Mouse (Mus musculus) left cerebral cortex, adult 18-20 months (tissue): ENCODE data around the gene Rabep2. TPM values are rescaled to one million over a fixed set of nuclear protein-coding genes. Genes with fewer than 3 reads are reported as not detected.

Experiments used
- DNase-seq, 2 experiments: peaks; one replicate each; pipeline ENCODE4 v3.0.0; 2021 to 2022; ENCODE audit warnings: low spot score in 2 of 2, mixed read lengths in 1 of 2
- total RNA-seq, 2 experiments: library from RNA; stranded (reverse); gene quantifications; 2 replicates each; pipeline ENCODE4 v1.2.3; 2021

Gene Rabep2
- total RNA-seq, 2 experiments from 2014 or later, result 14.0 to 14.6 TPM

GRCm38 (mm10) chr7:126491005-126491404, 62.4 kb downstream of the Rabep2 start:
- no peak for DNase-seq

- DNase-seq, result no peak
Measured at GRCm38 (mm10) chr7:126491973-126492372, 63.4 kb downstream of the Rabep2 start.

- DNase-seq, result no peak
Measured at GRCm38 (mm10) chr7:126494120-126494519, 65.6 kb downstream of the Rabep2 start.

GRCm38 (mm10) chr7:126496475-126496874, 67.9 kb downstream of the Rabep2 start:
- no peak for DNase-seq

GRCm38 (mm10) chr7:126497966-126498365, 69.4 kb downstream of the Rabep2 start:
- no peak for DNase-seq

Other genes with a start within 250 kb of the Rabep2 start
- gene Xpo6, start 228.3 kb upstream of the Rabep2 start, total RNA-seq, result 10 to 100 TPM; 94.3 to 95.0 TPM
- gene Sbk1, start 156.1 kb upstream of the Rabep2 start, total RNA-seq, result 10 to 100 TPM; 77.0 to 77.5 TPM
- 1 to 10 TPM; 1.5 to 1.7 TPM for gene Lat, start 59.2 kb upstream of the Rabep2 start, total RNA-seq
- 10 to 100 TPM; 84.7 to 85.3 TPM for gene Spns1, start 51.3 kb upstream of the Rabep2 start, total RNA-seq
- gene Nfatc2ip, start 32.0 kb upstream of the Rabep2 start, total RNA-seq, result 1 to 10 TPM; 4.5 to 5.8 TPM
- gene Cd19, start 13.9 kb upstream of the Rabep2 start, total RNA-seq, result not detected
- gene Atp2a1, start 34.3 kb downstream of the Rabep2 start, total RNA-seq, result under 1 TPM; 0.12 to 0.49 TPM
- 10 to 100 TPM; 73.1 to 76.3 TPM for gene Sh2b1, start 46.7 kb downstream of the Rabep2 start, total RNA-seq
- gene Tufm, start 58.6 kb downstream of the Rabep2 start, total RNA-seq, result 10 to 100 TPM; 90.5 to 94.1 TPM
- gene Atxn2l, start 74.7 kb downstream of the Rabep2 start, total RNA-seq, result 100 to 1,000 TPM; 110 to 115 TPM
- gene Eif3c, start 137.7 kb downstream of the Rabep2 start, total RNA-seq, result 100 to 1,000 TPM; 182 to 184 TPM
- gene Apobr, start 156.2 kb downstream of the Rabep2 start, total RNA-seq, result 1 to 10 TPM in 1 of 2 experiments, under 1 TPM in 1; 0.58 to 1.1 TPM
- 10 to 100 TPM; 26.2 to 26.7 TPM for gene Cln3, start 157.1 kb downstream of the Rabep2 start, total RNA-seq
- gene Il27, start 166.2 kb downstream of the Rabep2 start, total RNA-seq, result not detected
- gene Nupr1, start 202.1 kb downstream of the Rabep2 start, total RNA-seq, result 10 to 100 TPM; 20.3 to 22.6 TPM
- gene Sgf29, start 220.6 kb downstream of the Rabep2 start, total RNA-seq, result 10 to 100 TPM; 30.5 to 32.9 TPM
- 10 to 100 TPM in 1 of 2 experiments, 1 to 10 TPM in 1; 8.1 to 12.9 TPM for gene Sult1a1, start 247.7 kb downstream of the Rabep2 start, total RNA-seq